Mouse (Mus musculus) cortical plate, adult 2 months (tissue): ENCODE results near the gene Tuba4a. TPM values are rescaled to one million over a fixed set of nuclear protein-coding genes. Genes with fewer than 3 reads are reported as not detected.
A peak's percentile ranks its signal among the peaks of the same experiment; 100 is the strongest.

Experiments used
- H3K27ac ChIP-seq: fragments of 200-500 bp; 2 replicates; pipeline ENCODE4 v1.5.1; 2012; ENCODE audit warnings: low read length, control low read depth, inconsistent platforms; ENCODE audit not compliant: insufficient read depth
- H3K4me1 ChIP-seq: fragments of 200-500 bp; 2 replicates; pipeline ENCODE4 v1.6.1; 2011; ENCODE audit warnings: low read length; ENCODE audit not compliant: control insufficient read depth, insufficient read depth
- H3K4me3 ChIP-seq: fragments of 200-500 bp; 2 replicates; pipeline ENCODE4 v1.5.1; 2011; ENCODE audit warnings: mild to moderate bottlenecking, low read length, control low read depth; ENCODE audit not compliant: insufficient read depth
- CTCF ChIP-seq: fragments of 200-500 bp; IDR thresholded peaks from 2 replicates; pipeline ENCODE4 v1.5.1; 2011; ENCODE audit warnings: mild to moderate bottlenecking, control low read depth, low read length; ENCODE audit not compliant: insufficient read depth; ENCODE audit errors: extremely low read depth
- POLR2A ChIP-seq: fragments of 200-500 bp; IDR thresholded peaks from 2 replicates; pipeline ENCODE4 v1.6.1; 2011; ENCODE audit warnings: mild to moderate bottlenecking, low read length, control low read depth; ENCODE audit not compliant: insufficient read depth; ENCODE audit errors: extremely low read depth
- polyA plus RNA-seq: library from polyadenylated mRNA; depleted of rRNA; stranded (reverse); fragments of >200 nt; gene quantifications from 2 replicates; pipeline ENCODE4 v1.2.3, GENCODE M21; 2012; rRNA removed

The Tuba4a gene
- polyA plus RNA-seq, 1 experiment: 362 TPM

DNA sequence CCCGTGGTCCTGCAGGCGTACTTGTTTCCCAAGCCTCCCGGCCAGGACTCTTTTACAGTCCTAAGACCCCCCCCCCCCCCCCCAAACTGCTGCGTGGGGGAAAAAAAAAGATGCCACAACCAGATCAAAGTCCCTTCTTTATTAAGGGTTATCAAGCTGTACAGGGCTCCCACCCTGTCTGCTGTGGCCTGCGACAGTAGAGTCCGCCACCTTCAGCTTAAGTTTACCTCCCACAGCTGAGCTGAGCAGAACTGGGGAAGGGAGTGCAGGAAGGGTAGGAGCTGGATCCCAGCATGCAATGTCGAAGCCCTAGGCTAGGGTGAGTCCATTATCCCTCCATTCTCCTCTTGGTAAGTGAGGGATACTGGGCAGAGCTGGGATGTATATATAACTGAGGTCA is 38.9 kb downstream of the Tuba4a start:
- TF ChIP-seq POLR2A: no peak
- Histone ChIP-seq H3K27ac (no peak overlapping the region), H3K4me3 (no peak overlapping the region), H3K4me1 (no peaks in the 10 kb centered on the region)

DNA sequence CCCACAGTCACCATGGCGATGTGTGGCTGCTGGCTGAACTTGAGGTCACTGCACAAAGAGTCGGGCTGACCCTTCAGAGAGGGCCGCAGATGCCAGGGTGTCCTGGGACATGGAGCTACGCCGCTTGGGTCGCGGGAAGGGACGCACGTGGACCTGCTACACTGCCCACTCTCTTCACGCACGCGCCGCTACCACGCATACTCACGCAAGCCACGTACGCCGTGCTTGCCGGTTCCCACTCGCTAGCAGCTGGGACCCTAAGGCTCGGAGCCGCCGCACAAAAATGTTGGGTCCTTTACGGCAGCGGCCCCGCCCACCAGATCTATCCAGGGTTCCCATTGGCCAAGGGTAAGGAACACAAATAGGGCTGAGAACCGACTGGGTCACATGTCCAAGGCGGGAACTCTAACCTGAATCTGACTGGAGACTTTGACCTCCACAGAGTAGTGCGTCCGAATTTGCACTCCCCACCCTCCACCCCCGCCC is 39.5 kb downstream of the Tuba4a start, which contains the start of gene Abcb6:
Abcb6 (minus strand) TSS at position 288 of the 486 bp plus-strand sequence.
- no peaks in the 10 kb centered on the region for H3K4me1 ChIP-seq
- TF ChIP-seq POLR2A: peak; percentile 75
- TF ChIP-seq CTCF: no peak
- peak within 1 kb of the TSS; percentile 73 for H3K4me3 ChIP-seq
- 0 out of 2 replicates have a peak within 1 kb of the TSS, but pooled peaks have one; percentile 8 for H3K27ac ChIP-seq

DNA sequence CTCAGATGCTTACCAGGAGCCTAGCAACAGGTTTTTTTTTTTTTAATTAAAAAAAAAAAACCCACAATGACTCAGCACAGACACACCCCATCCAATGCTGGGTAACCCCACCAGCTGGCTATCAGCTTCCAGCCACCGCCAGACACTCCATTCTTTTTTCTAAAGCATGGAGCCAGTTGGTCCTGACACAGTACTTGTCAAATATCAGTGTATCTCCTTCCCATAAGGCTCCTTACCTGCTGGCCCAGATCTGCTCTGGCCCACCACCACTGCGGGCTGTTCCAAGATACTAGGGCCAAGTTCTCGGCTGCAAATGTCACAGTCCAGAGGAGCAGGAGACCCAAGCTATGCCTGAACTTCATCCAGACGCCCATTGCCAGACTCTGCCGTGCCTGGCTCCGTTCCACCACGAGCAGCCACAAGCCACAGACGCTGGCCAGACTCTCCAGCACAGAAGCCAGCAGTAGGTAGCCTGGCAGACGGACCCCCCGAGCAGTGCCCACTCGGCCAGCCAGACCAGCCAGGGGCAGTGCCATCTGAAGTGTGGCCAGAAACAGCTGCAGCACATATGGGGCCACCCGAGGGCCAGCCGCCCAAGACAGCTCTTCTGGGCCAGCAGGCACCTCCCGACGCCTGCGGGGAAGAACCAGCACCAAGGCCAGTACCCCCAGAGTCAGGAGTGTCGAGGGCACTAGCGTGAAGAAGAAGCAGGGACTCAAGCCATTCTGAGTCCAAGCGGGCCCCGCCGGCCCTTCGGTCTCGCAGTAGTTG is 40.1 kb downstream of the Tuba4a start:
- no peak for TF ChIP-seq POLR2A
- TF ChIP-seq CTCF: no peak
- Histone ChIP-seq H3K4me1 (no peaks in the 10 kb centered on the region), H3K27ac (0 out of 2 replicates have a peak overlapping the region, but pooled peaks have one; percentile 8), H3K4me3 (peak overlapping the region; percentile 73)

DNA sequence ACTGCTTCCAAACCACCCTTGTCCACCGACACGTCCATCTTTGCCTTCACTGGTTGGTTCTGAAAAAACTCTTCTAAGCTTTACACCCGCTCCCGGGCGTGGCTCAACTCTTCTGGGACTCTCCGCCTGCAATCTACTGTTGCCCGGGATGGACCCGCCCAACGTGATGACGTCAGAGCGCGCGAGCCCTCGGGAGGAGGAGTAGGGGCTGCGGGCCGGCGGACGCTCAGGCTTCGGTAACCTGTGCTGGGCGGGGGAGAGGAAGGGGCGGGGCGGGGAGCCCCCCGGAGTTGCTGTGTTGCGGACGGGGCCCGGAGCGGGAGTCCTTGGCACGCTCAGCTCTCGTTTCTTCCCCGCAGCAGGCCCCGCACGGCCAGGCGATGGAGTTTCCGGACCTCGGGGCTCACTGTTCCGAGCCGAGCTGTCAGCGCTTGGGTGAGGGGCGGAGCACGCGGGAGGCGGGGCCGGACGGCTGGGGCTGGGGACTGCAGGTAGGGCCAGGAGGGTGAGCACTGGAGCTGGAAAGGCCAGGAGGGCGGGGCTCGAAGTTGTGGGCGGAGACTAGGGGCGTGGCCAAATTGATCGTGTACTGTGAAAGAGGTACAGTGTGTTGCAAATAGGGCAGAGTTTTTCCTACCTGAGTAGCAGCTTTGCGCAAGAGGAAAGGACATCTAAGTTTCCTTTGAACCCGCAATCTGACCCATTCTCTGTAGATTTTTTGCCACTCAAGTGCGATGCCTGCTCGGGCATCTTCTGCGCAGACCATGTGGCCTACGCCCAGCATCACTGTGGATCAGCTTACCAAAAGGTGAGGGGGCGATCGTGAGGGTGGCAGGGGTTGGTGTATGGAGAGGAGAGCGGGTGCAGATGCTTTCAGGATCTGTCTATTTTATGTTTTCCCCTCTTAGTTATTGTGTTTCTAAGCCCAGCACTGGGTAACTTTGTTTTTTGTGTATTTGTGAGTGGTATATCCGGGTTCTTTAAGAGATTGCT is 50.9 kb downstream of the Tuba4a start, which contains the start of gene Zfand2b:
Zfand2b (plus strand) TSS at position 175 of the 993 bp plus-strand sequence.
- Histone ChIP-seq H3K4me3 (peak within 1 kb of the TSS; percentile 46), H3K4me1 (peaks cover 5% of the 10 kb centered on the region), H3K27ac (no peak within 1 kb of the TSS)
- TF ChIP-seq CTCF (no peak), POLR2A (peak; percentile 76)

DNA sequence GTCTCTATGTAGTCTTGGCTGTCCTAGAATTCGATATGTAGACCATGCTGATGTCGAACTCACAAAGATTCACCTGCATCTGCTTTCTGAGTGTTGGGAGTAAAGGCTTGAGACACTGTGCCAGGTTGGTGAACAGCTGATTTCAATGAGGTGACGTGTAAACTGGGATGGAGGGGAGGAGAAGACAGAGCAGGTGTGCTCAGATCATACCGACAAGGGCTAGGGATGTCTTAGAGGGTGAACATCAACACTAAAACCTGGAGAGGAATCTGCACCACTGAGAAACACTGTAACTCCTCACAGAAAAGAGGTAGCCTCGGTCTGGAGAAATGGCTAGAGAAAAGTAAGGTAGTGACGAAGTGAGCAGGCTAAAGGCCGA is 51.6 kb downstream of the Tuba4a start:
- peak overlapping the region; percentile 46 for H3K4me3 ChIP-seq
- no peak overlapping the region for H3K27ac ChIP-seq
- peaks cover 5% of the 10 kb centered on the region for H3K4me1 ChIP-seq
- TF ChIP-seq CTCF (no peak), POLR2A (no peak)

Other genes with a start within 250 kb of the Tuba4a start
- 2.0 and 2.2 TPM in 2 replicates for gene Nhej1, start 94.7 kb downstream of the Tuba4a start, polyA plus RNA-seq
- 1.7 and 1.9 TPM in 2 replicates for gene Slc23a3, start 86.0 kb downstream of the Tuba4a start, polyA plus RNA-seq
- 36.9 TPM in 2 replicates for gene Cnppd1, start 77.2 kb downstream of the Tuba4a start, polyA plus RNA-seq
- gene Retreg2, start 77.1 kb downstream of the Tuba4a start, polyA plus RNA-seq: 227 and 233 TPM in 2 replicates
- 64.3 and 64.9 TPM in 2 replicates for gene Zfand2b, start 51.2 kb downstream of the Tuba4a start, polyA plus RNA-seq
- 23.8 and 25.7 TPM in 2 replicates for gene Abcb6, start 39.5 kb downstream of the Tuba4a start, polyA plus RNA-seq
- gene Ankzf1, start 27.7 kb downstream of the Tuba4a start, polyA plus RNA-seq: 47.4 and 54.1 TPM in 2 replicates
- gene Atg9a, start 27.7 kb downstream of the Tuba4a start, polyA plus RNA-seq: 124 and 129 TPM in 2 replicates
- 20.4 and 21.2 TPM in 2 replicates for gene Glb1l, start 9.1 kb downstream of the Tuba4a start, polyA plus RNA-seq
- 159 and 172 TPM in 2 replicates for gene Stk16, start 9.0 kb downstream of the Tuba4a start, polyA plus RNA-seq
- not detected in 2 replicates for gene A630095N17Rik, start 12.2 kb upstream of the Tuba4a start, polyA plus RNA-seq
- 104 and 115 TPM in 2 replicates for gene Dnajb2, start 16.5 kb upstream of the Tuba4a start, polyA plus RNA-seq
- gene Ptprn, start 44.6 kb upstream of the Tuba4a start, polyA plus RNA-seq: 405 TPM in 2 replicates
- 138 and 162 TPM in 2 replicates for gene Resp18, start 58.5 kb upstream of the Tuba4a start, polyA plus RNA-seq
- 73.6 and 74.4 TPM in 2 replicates for gene Dnpep, start 98.1 kb upstream of the Tuba4a start, polyA plus RNA-seq
- 3.0 and 3.2 TPM in 2 replicates for gene Des, start 140.5 kb upstream of the Tuba4a start, polyA plus RNA-seq
- 164 and 170 TPM in 2 replicates for gene Speg, start 155.4 kb upstream of the Tuba4a start, polyA plus RNA-seq
- 103 and 104 TPM in 2 replicates for gene Gmppa, start 216.1 kb upstream of the Tuba4a start, polyA plus RNA-seq
- 4.6 and 8.3 TPM in 2 replicates for gene Asic4, start 230.6 kb upstream of the Tuba4a start, polyA plus RNA-seq